Mouse (Mus musculus) adrenal gland, adult 18-20 months (tissue): Measurements from ENCODE around the gene Dtx1. TPM values are rescaled to one million over a fixed set of nuclear protein-coding genes. Genes with fewer than 3 reads are reported as not detected.

Source experiments
- DNase-seq, 2 experiments: peaks; one replicate each; pipeline ENCODE4 v3.0.0; 2021 to 2022; ENCODE audit warnings: low spot score in 2 of 2
- long read RNA-seq, 2 experiments: library from polyadenylated mRNA; stranded (forward); transcript quantifications; one replicate each; pipeline ENCODE4 v2.0.0; 2021
- total RNA-seq, 2 experiments: library from RNA; stranded (reverse); gene quantifications; 1 replicate in 1 of 2; 2 replicates in 1 of 2; pipeline ENCODE4 v1.2.3; 2021

The Dtx1 gene
- 10 to 100 TPM in 1 of 2 experiments, 1 to 10 TPM in 1; 6.0 to 12.3 TPM for total RNA-seq
- long read RNA-seq, experiment 1, full-length matches to known transcripts, result 4 of 7 reads
- long read RNA-seq, experiment 1, partial matches to known transcripts, result 3 of 7 reads
- long read RNA-seq, experiment 1, other reads (novel, unspliced or antisense), result 0 of 7 reads
- long read RNA-seq, experiment 2, full-length matches to known transcripts, result 8 of 23 reads
- long read RNA-seq, experiment 2, partial matches to known transcripts, result 12 of 23 reads
- long read RNA-seq, experiment 2, other reads (novel, unspliced or antisense), result 3 of 23 reads

DNA sequence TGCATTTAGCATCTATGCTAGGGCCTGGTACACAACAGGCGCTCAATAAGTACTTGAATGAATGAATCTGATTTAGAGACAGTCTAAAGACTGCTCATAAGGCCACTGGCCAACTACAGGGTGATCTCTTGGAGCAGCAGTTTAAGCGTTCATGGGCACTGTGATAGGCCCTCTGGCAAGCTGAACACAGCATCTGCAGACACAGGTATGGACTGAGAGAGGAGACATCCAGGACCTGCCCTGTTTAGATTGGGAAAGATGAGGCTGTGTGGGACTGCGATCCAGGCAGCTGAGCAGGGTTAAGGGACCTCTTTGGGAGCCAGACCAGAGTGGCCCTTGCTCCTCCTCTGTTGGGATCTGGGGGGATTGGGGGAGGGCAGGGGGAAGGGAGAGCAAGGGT, at the start of gene Dtx1:
TSS of gene Dtx1 (minus strand) at position 101 of the 400 bp plus-strand sequence.
- no peak for DNase-seq

DNA sequence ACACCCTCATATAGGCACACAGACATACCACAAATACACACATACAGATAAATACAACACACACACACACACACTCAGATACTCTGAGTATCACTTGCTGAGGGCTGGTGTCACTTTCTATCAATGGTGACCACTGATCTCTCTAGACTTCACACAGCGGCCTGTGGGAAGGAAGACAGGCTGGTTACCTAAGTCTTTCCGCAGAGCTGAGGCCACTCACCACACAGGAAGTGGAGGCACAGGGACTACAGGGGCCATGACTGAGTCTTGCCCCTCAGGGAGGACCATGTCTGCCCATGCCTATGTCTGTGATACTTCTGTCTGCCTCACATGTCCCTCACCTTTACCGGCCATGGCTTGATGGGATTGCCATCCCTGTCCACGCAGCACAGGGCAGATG, 42.5 kb upstream of the Dtx1 start:
- DNase-seq, result no peak

DNA sequence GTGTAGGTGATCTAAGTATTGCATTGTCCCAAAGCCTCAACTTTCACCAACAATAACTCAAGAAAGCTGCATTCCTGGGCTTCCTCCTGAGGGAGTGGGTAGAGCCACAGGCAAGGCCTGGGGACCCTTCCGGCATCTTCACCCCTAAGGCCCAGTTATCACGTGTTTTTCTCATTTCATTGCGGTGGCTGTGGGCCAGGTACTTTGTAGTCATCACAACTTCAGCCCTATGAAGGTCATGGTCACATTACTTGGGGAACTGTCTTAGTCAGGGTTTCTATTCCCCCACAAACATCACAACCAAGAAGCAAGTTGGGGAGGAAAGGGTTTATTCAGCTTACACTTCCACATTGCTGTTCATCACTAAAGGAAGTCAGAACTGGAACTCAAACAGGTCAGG, 41.1 kb upstream of the Dtx1 start:
- peak in 1 of 2 experiments; percentile 17 for DNase-seq

DNA sequence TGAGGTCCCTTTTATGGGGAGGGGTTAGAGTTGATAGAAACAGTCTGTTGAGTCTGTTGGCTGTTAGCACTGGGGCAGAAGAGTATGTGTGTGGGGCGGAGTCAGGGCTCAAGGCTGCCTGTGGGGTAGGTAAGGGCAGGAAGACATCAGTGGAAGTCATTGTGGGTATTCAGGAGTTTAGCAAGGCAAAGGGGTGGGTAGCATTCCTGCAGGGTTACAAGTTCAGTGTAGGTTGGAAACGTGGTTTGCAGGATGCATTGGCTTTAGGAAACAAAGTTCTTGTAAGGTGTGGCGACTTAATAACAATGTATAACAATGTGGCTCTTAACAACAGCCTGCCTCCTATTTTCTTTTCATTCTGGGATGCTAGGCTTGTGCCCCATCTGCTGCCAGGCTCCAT, 39.5 kb upstream of the Dtx1 start:
- DNase-seq, result no peak

DNA sequence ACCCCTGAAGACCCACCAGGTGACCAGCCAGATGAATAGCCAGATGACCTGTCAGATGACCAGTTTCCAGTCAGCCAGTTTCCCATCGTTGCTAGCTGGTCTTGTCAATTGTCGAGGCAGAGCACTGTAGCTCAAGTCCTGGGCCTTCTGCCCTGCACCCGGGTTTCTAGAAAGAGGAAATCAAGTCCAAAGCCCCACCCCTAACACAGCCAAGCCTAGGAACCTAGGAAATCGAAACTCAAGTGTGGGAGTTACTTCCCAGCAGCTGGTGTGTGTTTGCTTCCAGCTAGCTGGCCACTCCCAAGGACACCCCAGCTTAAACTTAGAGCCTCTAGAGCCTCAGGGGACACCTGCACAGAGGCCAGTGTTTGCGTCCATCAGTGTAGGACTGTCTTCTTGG, 38.0 kb upstream of the Dtx1 start, which contains the start of gene Oas2:
TSS of gene Oas2 (minus strand) at position 166 of the 400 bp plus-strand sequence.
- no peak for DNase-seq

DNA sequence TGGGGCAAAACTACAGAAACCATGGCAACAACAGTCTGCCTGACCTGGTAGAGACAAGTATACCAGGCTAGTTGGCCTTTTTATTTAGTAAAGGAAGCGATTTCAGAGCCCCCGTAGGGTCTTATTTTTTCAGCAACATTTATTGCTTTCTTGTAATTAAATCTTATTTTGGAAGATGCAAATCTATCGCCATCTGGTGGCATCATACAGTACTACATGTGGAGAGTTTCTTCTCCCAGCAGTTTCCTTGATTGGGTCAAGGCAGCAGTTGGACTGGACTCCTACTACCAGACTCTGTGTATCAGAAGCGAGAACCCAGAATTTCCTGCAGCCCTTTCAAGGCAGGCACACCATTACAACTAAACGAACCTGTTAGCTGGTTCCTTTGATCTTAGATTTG, 34.7 kb upstream of the Dtx1 start:
- peak in 1 of 2 experiments; percentile 40 for DNase-seq

DNA sequence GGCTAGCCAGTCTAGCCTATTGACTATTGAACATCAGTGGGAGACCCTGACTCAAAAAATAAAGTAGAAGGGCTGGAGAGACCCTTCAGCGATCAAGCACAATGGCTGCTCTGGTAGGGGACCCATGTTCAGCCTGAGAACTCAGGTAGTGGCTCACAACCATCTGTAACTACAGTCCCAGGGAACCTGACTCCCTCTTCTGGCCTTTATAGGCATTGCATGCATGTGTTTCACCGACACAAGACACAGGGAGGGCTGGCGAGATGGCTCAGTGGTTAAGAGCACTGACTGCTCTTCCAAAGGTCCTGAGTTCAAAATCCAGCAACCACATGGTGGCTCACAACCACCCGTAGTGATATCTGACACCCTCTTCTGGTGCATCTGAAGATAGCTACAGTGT, 30.4 kb upstream of the Dtx1 start:
- peak in 1 of 2 experiments; percentile 22 for DNase-seq

DNA sequence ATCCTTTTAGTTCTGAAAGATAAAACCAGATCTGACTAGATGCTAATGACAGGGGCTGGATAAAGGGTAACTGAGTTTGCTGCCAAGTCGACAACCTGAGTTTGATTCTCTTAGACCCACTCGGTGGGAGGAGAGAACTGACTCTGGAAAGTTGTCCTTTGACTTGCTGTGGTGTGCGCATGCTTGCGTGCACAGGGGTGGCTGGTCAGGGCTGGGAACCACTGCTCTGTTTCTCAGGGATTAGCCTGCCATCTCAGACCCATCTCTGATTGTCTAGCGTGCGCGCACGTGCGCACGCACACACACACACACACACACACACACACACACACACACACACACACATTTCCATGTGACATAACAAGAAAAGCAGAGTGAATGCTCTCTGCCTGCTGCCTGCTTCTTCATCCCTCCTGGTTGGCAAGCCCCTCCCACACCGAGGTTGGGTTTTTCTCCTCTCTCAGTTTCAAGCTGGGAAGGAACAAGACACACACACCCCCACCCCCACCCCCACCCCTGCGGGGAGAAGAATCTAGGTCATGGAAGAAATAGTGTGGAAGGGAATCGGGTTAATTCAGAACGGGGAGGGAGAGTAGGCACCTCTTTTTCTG, 22.8 kb upstream of the Dtx1 start:
- no peak for DNase-seq

DNA sequence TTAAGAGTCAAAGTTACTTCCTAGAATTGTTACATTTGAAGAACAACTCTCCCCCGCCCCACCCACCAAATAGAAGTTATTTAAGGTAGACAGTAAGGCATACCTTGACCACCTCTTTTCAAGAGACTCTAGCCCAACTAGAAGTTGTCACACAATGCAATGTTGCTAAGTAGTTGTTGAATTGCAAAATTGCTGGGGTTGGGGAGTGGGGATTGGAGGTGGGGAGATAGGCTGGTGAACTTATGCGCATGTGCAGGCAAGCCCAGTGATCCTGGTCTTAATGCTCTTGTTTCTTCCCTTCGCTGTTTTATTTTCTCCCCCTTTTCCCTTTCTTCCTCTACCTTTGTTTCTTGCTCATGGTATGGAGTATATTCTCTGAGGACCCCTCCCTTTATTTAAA, 22.0 kb upstream of the Dtx1 start:
- DNase-seq, result no peak

DNA sequence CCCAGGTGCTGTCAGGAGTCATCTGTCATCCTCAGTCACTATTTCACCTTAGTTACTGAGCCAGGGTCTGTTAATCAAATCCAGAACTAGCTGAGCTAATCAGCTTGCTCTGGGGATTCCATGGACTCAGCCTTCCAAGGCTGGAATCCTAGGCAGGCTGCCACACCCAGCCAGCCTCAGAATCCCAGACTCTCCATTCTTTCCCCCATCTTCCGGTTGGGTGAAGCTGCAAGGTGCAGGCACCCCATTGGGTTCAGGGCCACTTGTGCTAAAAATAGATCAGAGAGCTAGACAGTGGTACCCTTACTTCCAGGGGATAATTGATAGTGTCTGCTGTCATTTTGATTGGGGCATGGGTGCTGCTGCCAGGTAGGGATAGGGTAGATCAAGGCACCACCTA, 21.0 kb upstream of the Dtx1 start:
- no peak for DNase-seq

DNA sequence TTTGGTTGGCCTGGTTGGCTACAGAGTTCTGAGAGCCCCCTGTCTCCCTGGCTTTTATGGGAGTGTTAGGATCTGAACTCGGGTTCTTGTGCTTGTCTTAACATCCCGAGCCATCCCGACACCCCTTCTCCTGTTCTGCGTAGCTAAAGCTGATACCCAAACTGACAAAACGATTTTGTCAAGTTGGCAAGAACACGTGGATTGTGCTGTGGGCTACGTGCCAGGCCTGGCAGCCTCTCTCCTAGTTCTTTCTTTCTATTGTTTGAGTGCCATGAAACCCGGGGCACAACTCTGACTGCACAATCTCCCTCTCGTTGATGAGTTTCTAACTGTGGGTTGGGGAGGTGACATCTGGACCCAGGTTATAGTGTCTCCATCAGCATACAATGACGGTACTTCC, 17.6 kb upstream of the Dtx1 start:
- no peak for DNase-seq

DNA sequence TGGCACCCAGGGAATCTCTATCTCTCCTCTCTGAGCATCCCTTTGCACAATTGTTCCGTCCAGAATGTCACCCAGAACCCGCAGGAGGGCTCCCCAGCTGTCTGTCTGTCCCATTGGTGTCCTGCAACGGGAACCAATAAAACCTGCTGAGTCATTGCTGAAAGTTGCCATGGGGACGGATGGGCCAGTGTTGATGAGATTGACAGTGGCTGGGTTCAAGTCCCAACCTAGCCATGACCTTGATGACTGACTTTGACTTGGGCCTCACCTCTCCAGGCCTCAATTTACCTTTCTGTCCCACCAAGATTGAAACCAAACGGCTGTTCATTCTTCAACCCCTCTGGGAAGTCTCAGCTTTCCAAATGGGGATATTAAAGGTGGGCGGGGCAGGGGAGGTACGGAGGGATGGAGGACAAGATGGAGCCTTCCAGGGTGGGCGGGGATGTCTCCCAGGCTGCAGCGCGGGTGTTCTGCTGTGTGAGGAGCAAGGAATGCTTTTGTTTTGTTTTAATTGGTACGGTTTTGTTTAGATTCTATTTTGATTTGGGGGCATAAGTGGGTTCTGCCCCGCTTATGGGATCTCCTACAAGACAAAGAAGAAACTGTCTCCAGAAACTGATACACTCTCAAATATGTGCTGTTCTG, 14.2 kb upstream of the Dtx1 start:
- DNase-seq, result no peak

DNA sequence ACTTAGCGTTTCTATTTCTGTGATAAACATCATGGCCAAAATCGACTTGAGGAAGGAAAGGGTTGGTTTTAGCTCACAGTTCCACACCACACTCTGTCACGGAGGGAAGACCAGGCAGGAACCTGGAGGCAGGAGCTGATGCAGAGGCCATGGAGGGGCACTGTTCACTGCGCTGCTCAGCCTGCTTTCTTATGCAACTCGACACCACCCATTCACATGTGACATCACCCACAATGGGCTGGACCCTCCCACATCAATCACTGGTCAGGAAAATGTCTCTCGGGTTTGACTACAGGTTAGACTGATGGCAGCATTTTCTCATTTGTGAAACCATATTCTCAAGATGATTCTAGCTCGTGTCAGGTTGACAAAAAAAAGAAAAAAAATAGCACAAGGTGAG, 9.3 kb upstream of the Dtx1 start:
- no peak for DNase-seq

DNA sequence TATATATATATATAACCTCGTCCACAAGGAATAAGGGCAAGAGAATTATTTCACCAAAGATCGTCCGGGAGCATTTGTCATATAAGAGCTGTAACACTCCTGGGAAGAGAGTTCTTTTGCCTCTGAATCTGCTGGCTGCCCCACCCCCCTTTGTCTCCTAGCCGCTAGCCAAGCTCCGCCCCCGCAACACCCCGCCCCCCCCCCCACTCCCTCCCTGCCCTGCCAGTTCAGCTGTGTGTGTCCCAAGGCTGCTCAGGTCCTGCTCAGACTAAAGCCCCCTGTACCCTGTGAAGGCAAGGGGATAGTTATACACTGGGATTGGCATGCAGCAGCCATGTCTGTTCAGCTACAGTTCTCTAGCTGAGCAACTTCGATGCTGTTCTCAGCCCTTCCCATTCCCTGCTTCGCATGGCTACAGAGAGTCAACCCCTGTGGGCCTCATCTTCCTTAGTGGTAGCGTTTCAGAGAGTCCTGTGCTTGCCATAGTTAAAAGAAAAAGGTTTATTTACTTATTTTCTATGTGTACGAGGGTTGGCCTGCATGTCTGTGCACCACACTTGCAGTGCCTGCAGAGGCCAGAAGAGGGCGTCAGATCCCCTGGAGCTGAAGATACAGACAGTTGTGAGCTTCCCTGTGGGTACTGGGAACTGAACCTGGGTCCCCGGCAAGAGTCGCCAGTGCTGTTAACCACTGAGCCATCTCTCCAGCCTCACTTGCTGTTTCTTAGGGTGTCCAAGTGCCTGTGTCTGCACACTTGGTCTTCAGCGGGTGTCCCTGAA, 7.1 kb upstream of the Dtx1 start:
- DNase-seq, result no peak

DNA sequence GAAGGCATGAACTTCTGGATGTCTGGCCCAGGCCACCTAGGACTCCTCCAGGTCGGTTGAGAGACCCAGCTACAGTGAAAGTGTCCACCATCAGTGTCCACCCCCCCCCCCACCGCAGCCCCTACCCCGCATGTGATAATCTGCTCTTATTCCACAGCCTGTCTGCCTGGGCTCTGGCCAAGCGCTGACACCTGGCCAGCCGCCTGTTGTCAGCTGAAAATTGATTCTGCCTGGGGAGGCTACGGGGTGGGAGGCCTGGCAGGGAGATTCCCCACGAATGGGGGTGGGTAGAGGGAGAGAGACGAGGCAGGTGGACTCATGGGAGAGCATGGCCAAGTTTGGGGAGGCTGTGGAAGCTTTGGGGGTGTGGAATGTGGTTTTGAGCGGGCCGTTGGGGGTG, 5.4 kb upstream of the Dtx1 start:
- no peak for DNase-seq

DNA sequence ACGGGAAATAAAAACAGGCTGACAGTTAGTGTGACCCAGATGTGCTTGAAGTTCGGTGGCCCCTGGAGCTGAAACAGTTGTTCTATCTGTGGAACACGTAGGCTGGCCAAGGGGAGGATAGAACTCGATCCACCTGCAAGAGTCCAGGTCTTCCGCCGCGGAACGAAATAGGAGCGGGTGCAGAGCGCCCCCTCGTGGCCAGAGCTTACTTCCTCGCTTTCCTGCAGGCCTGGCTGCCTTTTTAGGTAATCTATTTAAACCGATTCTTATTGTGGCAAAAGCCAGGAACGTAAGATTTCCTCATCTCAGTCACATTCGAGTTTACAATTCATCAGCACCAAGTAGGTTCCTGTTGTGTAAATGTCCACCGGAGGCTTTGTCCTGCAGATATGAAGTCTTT, 2.6 kb upstream of the Dtx1 start:
- peak; percentile 79 to 81 for DNase-seq

DNA sequence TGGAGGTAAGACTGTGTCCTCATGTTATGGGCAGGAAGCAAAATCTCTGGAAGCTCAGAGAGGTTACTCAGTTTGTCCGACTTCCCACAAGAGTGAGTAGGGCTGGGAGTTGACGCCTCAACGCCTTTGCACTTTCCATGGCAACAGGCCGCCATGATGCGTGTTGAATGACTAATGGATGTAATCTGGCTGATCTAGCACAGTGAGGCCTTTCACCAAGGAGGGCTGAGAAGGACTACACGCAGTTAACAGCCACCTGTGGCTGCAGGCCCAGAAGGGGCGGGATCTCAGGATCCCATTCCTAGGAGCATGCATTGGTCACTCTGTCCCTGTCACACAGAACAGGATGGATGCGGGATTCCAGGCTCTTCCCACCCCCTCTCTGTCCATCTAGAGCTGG, 994 bp upstream of the Dtx1 start:
- no peak for DNase-seq

DNA sequence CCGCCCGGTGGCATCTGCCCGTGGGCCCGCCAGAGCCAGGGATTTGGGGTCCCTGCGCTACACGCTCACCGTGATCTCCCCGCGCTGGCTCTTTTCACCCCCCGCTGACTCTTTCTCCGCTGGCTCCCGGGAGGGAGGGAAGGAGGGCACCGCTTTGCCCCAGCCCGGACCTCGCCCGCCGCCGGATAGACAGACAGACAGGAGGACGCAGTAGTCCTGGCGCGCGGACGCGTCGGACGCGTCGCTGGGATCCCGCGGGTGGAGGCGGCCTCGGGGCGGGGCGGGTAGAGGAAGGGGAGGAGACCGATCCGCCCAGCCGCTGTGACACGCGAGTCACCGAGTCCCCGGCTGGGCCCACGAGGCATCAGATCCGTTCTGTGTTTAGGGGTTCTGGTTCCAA, 311 bp downstream of the Dtx1 start:
- peak; percentile 62 to 68 for DNase-seq

DNA sequence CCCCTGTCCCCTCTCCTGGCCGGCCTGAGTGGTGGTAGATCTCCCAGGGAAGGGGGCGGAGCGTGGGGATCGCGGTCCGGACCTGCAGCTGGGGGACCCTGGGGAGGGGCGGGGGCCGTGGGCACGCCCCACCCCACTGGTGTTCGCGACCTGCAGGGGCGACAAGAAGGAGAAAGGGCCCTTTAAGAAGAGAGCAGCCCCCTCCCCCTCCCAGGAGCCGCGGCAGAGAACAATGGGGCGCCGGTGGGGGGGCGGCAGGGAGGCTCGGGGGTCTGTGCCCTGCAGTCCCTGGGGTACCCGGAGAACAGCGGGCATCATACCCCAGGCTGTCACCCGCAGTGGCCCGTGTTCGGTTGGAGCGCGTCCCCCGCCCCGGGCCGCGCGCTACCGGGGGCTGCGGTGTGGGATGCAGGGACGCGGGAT, 890 bp downstream of the Dtx1 start:
- no peak for DNase-seq

DNA sequence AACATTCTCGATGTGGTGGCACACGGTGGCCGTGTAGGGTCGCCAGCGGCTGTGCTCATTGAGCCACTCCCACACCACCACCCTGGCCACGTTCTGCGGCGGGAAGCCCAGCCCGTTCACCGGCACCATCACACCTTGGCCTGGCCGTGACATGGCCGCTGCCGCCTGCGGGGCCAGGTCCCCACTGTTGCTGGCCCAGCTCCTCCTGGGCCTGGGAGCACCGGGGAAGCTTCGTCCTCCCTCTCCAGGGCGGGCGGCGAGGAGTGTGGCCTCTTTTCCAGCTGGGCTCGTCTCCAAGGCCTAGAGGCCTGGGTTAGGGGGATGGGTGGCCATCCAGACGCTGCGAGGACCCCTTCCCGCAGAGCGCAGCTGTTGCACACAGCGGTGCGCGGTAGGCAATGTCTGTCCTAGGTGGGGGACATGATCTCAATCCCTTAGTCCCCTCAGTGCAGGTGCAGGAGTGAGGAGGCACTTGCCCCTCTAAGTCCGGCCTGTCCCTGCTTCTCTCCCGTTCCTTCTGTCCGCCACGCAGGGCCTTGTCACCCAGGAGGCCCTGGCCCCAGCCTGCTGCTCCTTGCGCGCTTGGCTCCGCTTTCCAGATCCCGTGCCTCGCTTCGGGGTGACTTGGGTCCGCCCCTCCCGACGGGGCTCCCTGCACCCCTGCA, 1.4 kb downstream of the Dtx1 start:
- peak in 1 of 2 experiments; percentile 36 for DNase-seq

DNA sequence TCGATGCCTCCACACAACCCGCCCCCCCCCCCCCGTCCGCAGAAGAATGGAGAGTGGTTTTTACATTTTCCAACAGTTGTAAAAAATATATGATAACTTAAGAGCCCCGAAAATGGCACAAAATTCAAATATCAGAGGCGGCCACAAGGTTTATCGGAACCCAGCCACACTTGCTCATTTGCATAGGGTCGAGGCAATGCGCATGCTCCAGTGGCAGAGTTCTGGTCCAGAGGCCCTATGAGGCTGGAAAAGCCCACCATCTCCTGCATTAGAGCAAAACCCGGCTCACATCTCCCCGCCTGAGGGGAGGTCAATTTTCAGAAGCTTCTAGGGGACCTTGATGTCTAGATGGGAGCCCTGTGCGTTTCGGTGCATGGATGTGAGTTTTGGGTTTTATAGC, 4.8 kb downstream of the Dtx1 start:
- DNase-seq, result no peak
